Mouse (Mus musculus): ENCODE data around the gene Dync1i2. TPM values are rescaled to one million over a fixed set of nuclear protein-coding genes. Genes with fewer than 3 reads are reported as not detected.

The Dync1i2 gene
- total and polyA plus RNA-seq, 3 experiments = 12.0 to 134 (median 131) TPM

GRCm38 (mm10) chr2:71188861-71189260 is 22.6 kb upstream of the Dync1i2 start:
- no peak overlapping the region for H3K4me3 ChIP-seq (ENCODE audit: low read depth, low read length)
- ATAC-seq (ENCODE audit: extremely low read depth, insufficient number of reproducible peaks, low FRiP score, poor library complexity, severe bottlenecking) (no peak), DNase-seq (ENCODE audit: low spot score) (no peak)
- no peaks in the 10 kb centered on the region for H3K4me1 ChIP-seq (ENCODE audit: insufficient read depth, low read depth, low read length)
- TF ChIP-seq GATA1 (IDR thresholded peaks at IDR 0.05; ENCODE audit: borderline replicate concordance, low read length) (no peak), TAL1 (conservative IDR thresholded peaks at IDR 0.05; ENCODE audit: low read depth, low read length) (no peak)
- no peaks in the 10 kb centered on the region for H3K9me3 ChIP-seq (replicated peaks)
- H3K36me3 ChIP-seq (replicated peaks) = no peaks in the 10 kb centered on the region
- H3K27me3 ChIP-seq (ENCODE audit: insufficient read depth, low read length) = peaks cover 23% of the 10 kb centered on the region

GRCm38 (mm10) chr2:71191391-71192194 is 19.9 kb upstream of the Dync1i2 start:
- Histone ChIP-seq H3K4me3 (ENCODE audit: low read depth, low read length) (no peak overlapping the region), H3K36me3 (replicated peaks) (no peaks in the 10 kb centered on the region), H3K27me3 (ENCODE audit: insufficient read depth, low read length) (peaks cover 26% of the 10 kb centered on the region), H3K9me3 (replicated peaks) (no peaks in the 10 kb centered on the region), H3K4me1 (ENCODE audit: insufficient read depth, low read depth, low read length) (no peaks in the 10 kb centered on the region)
- ATAC-seq (ENCODE audit: extremely low read depth, insufficient number of reproducible peaks, low FRiP score, poor library complexity, severe bottlenecking) (no peak), DNase-seq (ENCODE audit: low spot score) (no peak)
- TF ChIP-seq POLR2AphosphoS5 (IDR thresholded peaks at IDR 0.05; ENCODE audit: insufficient replicate concordance, low read depth, low read length) = no peak
- no peak for TF ChIP-seq CTCF (IDR thresholded peaks at IDR 0.05; ENCODE audit: low read depth, low read length)
- TF ChIP-seq GATA1 (IDR thresholded peaks at IDR 0.05; ENCODE audit: borderline replicate concordance, low read length) = no peak
- no peak for TF ChIP-seq TAL1 (conservative IDR thresholded peaks at IDR 0.05; ENCODE audit: low read depth, low read length)
- no peak for TF ChIP-seq GATA2 (IDR thresholded peaks at IDR 0.05; ENCODE audit: borderline replicate concordance, low read depth, low read length)

- TF ChIP-seq TAL1 (conservative IDR thresholded peaks at IDR 0.05; ENCODE audit: low read depth, low read length) = no peak
- TF ChIP-seq CTCF (IDR thresholded peaks at IDR 0.05; ENCODE audit: low read depth, low read length) = no peak
- TF ChIP-seq GATA2 (IDR thresholded peaks at IDR 0.05; ENCODE audit: borderline replicate concordance, low read depth, low read length) = no peak
- no peak for TF ChIP-seq POLR2AphosphoS5 (IDR thresholded peaks at IDR 0.05; ENCODE audit: insufficient replicate concordance, low read depth, low read length)
- no peak for TF ChIP-seq GATA1 (IDR thresholded peaks at IDR 0.05; ENCODE audit: borderline replicate concordance, low read length)
- Histone ChIP-seq H3K4me3 (ENCODE audit: low read depth, low read length) (no peak overlapping the region), H3K4me1 (ENCODE audit: insufficient read depth, low read depth, low read length) (no peaks in the 10 kb centered on the region), H3K36me3 (replicated peaks) (no peaks in the 10 kb centered on the region), H3K27me3 (ENCODE audit: insufficient read depth, low read length) (peaks cover 32% of the 10 kb centered on the region), H3K9me3 (replicated peaks) (no peaks in the 10 kb centered on the region)
- ATAC-seq (ENCODE audit: extremely low read depth, insufficient number of reproducible peaks, low FRiP score, poor library complexity, severe bottlenecking) (no peak), DNase-seq (ENCODE audit: low spot score) (no peak)
Measured at GRCm38 (mm10) chr2:71192195-71192807, 19.2 kb upstream of the Dync1i2 start.

- Histone ChIP-seq H3K4me1 (ENCODE audit: insufficient read depth, low read depth, low read length) (no peaks in the 10 kb centered on the region), H3K4me3 (ENCODE audit: low read depth, low read length) (no peak overlapping the region), H3K36me3 (replicated peaks) (no peaks in the 10 kb centered on the region), H3K27me3 (ENCODE audit: insufficient read depth, low read length) (peaks cover 39% of the 10 kb centered on the region), H3K9me3 (replicated peaks) (no peaks in the 10 kb centered on the region)
- ATAC-seq (ENCODE audit: extremely low read depth, insufficient number of reproducible peaks, low FRiP score, poor library complexity, severe bottlenecking) (no peak), DNase-seq (ENCODE audit: low spot score) (no peak)
- TF ChIP-seq GATA1 (IDR thresholded peaks at IDR 0.05; ENCODE audit: borderline replicate concordance, low read length) (no peak), TAL1 (conservative IDR thresholded peaks at IDR 0.05; ENCODE audit: low read depth, low read length) (no peak), CTCF (IDR thresholded peaks at IDR 0.05; ENCODE audit: low read depth, low read length) (no peak), POLR2AphosphoS5 (IDR thresholded peaks at IDR 0.05; ENCODE audit: insufficient replicate concordance, low read depth, low read length) (no peak), GATA2 (IDR thresholded peaks at IDR 0.05; ENCODE audit: borderline replicate concordance, low read depth, low read length) (no peak)
Measured at GRCm38 (mm10) chr2:71194137-71194960, 17.2 kb upstream of the Dync1i2 start.

GRCm38 (mm10) chr2:71196947-71197346 is 14.6 kb upstream of the Dync1i2 start:
- Histone ChIP-seq H3K36me3 (replicated peaks) (no peaks in the 10 kb centered on the region), H3K4me3 (ENCODE audit: low read depth, low read length) (no peak overlapping the region), H3K27me3 (ENCODE audit: insufficient read depth, low read length) (peaks cover 37% of the 10 kb centered on the region), H3K4me1 (ENCODE audit: insufficient read depth, low read depth, low read length) (no peaks in the 10 kb centered on the region), H3K9me3 (replicated peaks) (no peaks in the 10 kb centered on the region)
- no peak for DNase-seq (ENCODE audit: low spot score)
- TF ChIP-seq GATA1 (IDR thresholded peaks at IDR 0.05; ENCODE audit: borderline replicate concordance, low read length) (no peak), POLR2AphosphoS5 (IDR thresholded peaks at IDR 0.05; ENCODE audit: insufficient replicate concordance, low read depth, low read length) (no peak), TAL1 (conservative IDR thresholded peaks at IDR 0.05; ENCODE audit: low read depth, low read length) (no peak), GATA2 (IDR thresholded peaks at IDR 0.05; ENCODE audit: borderline replicate concordance, low read depth, low read length) (no peak), CTCF (IDR thresholded peaks at IDR 0.05; ENCODE audit: low read depth, low read length) (no peak)
- no peak for ATAC-seq (ENCODE audit: extremely low read depth, insufficient number of reproducible peaks, low FRiP score, poor library complexity, severe bottlenecking)

- Histone ChIP-seq H3K4me3 (ENCODE audit: low read depth, low read length) (no peak overlapping the region), H3K27me3 (ENCODE audit: insufficient read depth, low read length) (peaks cover 37% of the 10 kb centered on the region), H3K36me3 (replicated peaks) (no peaks in the 10 kb centered on the region), H3K9me3 (replicated peaks) (no peaks in the 10 kb centered on the region), H3K4me1 (ENCODE audit: insufficient read depth, low read depth, low read length) (no peaks in the 10 kb centered on the region)
- ATAC-seq (ENCODE audit: extremely low read depth, insufficient number of reproducible peaks, low FRiP score, poor library complexity, severe bottlenecking) = no peak
- DNase-seq (ENCODE audit: low spot score) = no peak
- TF ChIP-seq TAL1 (conservative IDR thresholded peaks at IDR 0.05; ENCODE audit: low read depth, low read length) (no peak), CTCF (IDR thresholded peaks at IDR 0.05; ENCODE audit: low read depth, low read length) (no peak), POLR2AphosphoS5 (IDR thresholded peaks at IDR 0.05; ENCODE audit: insufficient replicate concordance, low read depth, low read length) (no peak)
Measured at GRCm38 (mm10) chr2:71198907-71199306, 12.6 kb upstream of the Dync1i2 start.
